Mouse (Mus musculus): ENCODE results near the gene Postn. TPM values are rescaled to one million over a fixed set of nuclear protein-coding genes. Genes with fewer than 3 reads are reported as not detected.

The Postn gene
- total RNA-seq, 1 experiment: 2.8 TPM

DNA sequence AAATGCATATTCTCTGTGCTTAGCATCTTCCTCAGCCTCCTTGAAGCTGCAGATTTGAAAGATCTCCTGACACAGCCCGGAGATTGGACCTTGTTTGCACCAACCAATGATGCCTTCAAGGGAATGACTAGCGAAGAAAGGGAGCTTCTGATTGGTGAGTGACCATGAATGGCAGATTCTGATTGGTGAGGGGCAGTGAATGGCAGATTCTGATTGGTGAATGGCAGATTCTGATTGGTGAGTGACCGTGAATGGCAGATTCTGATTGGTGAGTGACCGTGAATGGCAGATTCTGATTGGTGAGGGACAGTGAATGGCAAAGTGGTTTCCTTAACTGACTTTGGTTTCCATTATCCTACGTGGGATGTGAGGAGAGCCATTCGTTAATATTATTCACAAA is 15.1 kb downstream of the Postn start:
- TF ChIP-seq CHD2 (IDR thresholded peaks at IDR 0.05; ENCODE audit: low read depth, low read length) (peak; percentile 72; the same call in 1 of the 2 replicates), ZC3H11A (IDR thresholded peaks at IDR 0.05; ENCODE audit: borderline replicate concordance, low read depth, low read length) (no peak)

DNA sequence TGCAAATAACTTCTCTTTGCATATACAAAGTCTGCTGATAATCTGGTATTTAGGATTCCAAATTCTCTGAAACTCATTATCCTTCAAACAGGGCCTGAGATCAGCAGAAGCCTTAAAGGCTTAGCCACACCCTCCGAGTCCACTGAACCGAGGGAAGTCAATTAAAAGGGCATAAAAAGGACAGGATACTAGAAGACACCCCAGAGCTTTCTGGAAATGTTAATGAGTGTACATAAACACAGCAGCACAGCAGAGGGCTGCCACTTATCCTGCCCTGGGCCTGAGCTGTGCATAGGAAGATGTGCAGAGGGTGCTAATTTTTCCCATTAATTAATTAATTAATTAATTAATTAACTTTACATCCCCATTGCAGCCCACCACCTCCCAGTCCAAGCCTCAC is 16.7 kb downstream of the Postn start:
- no peak overlapping the region for H3K27ac ChIP-seq (ENCODE audit: insufficient read depth, low read depth, low read length, poor library complexity, severe bottlenecking)
- no peaks in the 10 kb centered on the region for H3K9me3 ChIP-seq (ENCODE audit: control insufficient read depth, insufficient read depth, low read depth, low read length)
- H3K36me3 ChIP-seq (ENCODE audit: control insufficient read depth, insufficient read depth, low read length, poor library complexity, severe bottlenecking): no peaks in the 10 kb centered on the region
- no peaks in the 10 kb centered on the region for H3K4me1 ChIP-seq (ENCODE audit: control insufficient read depth in 2 of 2, insufficient read depth in 2 of 2, low read length in 2 of 2, poor library complexity in 1 of 2)
- no peak overlapping the region for H3K4me3 ChIP-seq (ENCODE audit: insufficient read depth in 1 of 2, low read depth in 1 of 2, low read length in 2 of 2, poor library complexity in 1 of 2, severe bottlenecking in 1 of 2)
- DNase-seq (ENCODE audit: low read depth, low spot score): no peak
- TF ChIP-seq MAFK (IDR thresholded peaks at IDR 0.05; ENCODE audit: insufficient read depth, low read depth, low read length) (no peak), CHD2 (IDR thresholded peaks at IDR 0.05; ENCODE audit: low read depth, low read length) (no peak), ZC3H11A (IDR thresholded peaks at IDR 0.05; ENCODE audit: borderline replicate concordance, low read depth, low read length) (no peak), ZNF384 (IDR thresholded peaks at IDR 0.05; ENCODE audit: low read depth, low read length) (no peak), HCFC1 (IDR thresholded peaks at IDR 0.05; ENCODE audit: borderline replicate concordance, insufficient read depth, low read length) (no peak)
- in situ Hi-C loops (cut with MboI; ENCODE audit: low sequenced_read_pairs in 2 of 2, unreplicated experiment in 2 of 2): no loop called here
- no peak overlapping the region for H3K9ac ChIP-seq (ENCODE audit: insufficient read depth, low read depth, low read length, poor library complexity, severe bottlenecking)

More for the DNA sequence above, 15.1 kb downstream of the Postn start:
- DNase-seq (ENCODE audit: low read depth, low spot score): no peak
- H3K9me3 ChIP-seq (ENCODE audit: control insufficient read depth, insufficient read depth, low read depth, low read length): no peaks in the 10 kb centered on the region
- in situ Hi-C loops (cut with MboI; ENCODE audit: low sequenced_read_pairs in 2 of 2, unreplicated experiment in 2 of 2): no loop called here
- no peak overlapping the region for H3K9ac ChIP-seq (ENCODE audit: insufficient read depth, low read depth, low read length, poor library complexity, severe bottlenecking)
- no peaks in the 10 kb centered on the region for H3K36me3 ChIP-seq (ENCODE audit: control insufficient read depth, insufficient read depth, low read length, poor library complexity, severe bottlenecking)
- H3K4me1 ChIP-seq (ENCODE audit: control insufficient read depth in 2 of 2, insufficient read depth in 2 of 2, low read length in 2 of 2, poor library complexity in 1 of 2): no peaks in the 10 kb centered on the region
- H3K4me3 ChIP-seq (ENCODE audit: insufficient read depth in 1 of 2, low read depth in 1 of 2, low read length in 2 of 2, poor library complexity in 1 of 2, severe bottlenecking in 1 of 2): no peak overlapping the region
- H3K27ac ChIP-seq (ENCODE audit: insufficient read depth, low read depth, low read length, poor library complexity, severe bottlenecking): no peak overlapping the region

DNA sequence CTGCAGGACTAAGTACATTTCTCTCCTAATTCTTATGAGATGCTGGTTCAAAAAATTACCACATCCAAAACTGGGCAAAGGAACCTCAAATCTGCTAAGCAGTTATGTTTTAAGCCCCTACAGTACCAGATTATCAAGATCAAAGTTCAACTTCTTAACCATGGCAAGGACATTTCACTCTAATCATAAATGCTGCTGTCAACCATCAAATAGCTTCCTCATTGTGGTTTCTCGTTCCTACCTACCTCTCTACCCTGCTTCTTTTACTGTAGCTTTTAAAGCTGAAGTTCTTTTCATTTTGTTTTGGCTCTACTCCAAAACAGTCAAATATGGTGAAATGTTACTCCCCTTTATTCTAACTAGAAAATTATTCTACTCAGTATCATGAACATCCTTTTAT is 17.2 kb downstream of the Postn start:
- no peak for DNase-seq (ENCODE audit: low read depth, low spot score)
- in situ Hi-C loops (cut with MboI; ENCODE audit: low sequenced_read_pairs in 2 of 2, unreplicated experiment in 2 of 2): no loop called here
- no peak overlapping the region for H3K27ac ChIP-seq (ENCODE audit: insufficient read depth, low read depth, low read length, poor library complexity, severe bottlenecking)
- H3K9ac ChIP-seq (ENCODE audit: insufficient read depth, low read depth, low read length, poor library complexity, severe bottlenecking): no peak overlapping the region
- TF ChIP-seq CHD2 (IDR thresholded peaks at IDR 0.05; ENCODE audit: low read depth, low read length) (no peak), HCFC1 (IDR thresholded peaks at IDR 0.05; ENCODE audit: borderline replicate concordance, insufficient read depth, low read length) (no peak)
- no peaks in the 10 kb centered on the region for H3K36me3 ChIP-seq (ENCODE audit: control insufficient read depth, insufficient read depth, low read length, poor library complexity, severe bottlenecking)
- no peak overlapping the region for H3K4me3 ChIP-seq (ENCODE audit: insufficient read depth in 1 of 2, low read depth in 1 of 2, low read length in 2 of 2, poor library complexity in 1 of 2, severe bottlenecking in 1 of 2)
- no peaks in the 10 kb centered on the region for H3K9me3 ChIP-seq (ENCODE audit: control insufficient read depth, insufficient read depth, low read depth, low read length)
- no peaks in the 10 kb centered on the region for H3K4me1 ChIP-seq (ENCODE audit: control insufficient read depth in 2 of 2, insufficient read depth in 2 of 2, low read length in 2 of 2, poor library complexity in 1 of 2)

DNA sequence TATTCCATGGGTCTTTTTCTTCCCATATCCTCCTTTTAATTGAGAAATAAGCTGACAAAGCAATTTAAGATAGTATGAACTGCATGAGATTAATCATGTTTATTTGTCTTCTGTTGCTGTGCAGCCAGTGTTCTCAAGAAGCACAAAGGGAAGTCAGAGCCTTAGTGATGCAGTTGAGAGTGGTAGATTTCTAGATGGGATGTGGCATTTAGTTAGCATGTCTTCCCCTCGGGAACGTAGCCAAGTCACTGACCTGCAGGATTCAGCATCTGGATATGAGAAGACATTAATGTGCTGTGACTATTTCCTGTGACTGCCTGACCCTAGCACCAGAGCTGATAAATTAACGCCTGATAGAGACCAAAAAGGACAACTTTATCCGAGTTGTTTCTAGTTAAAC is 19.1 kb downstream of the Postn start:
- H3K9me3 ChIP-seq (ENCODE audit: control insufficient read depth, insufficient read depth, low read depth, low read length): no peaks in the 10 kb centered on the region
- TF ChIP-seq MAFK (IDR thresholded peaks at IDR 0.05; ENCODE audit: insufficient read depth, low read depth, low read length) (peak; percentile 47; the same call in 1 of the 2 replicates), HCFC1 (IDR thresholded peaks at IDR 0.05; ENCODE audit: borderline replicate concordance, insufficient read depth, low read length) (no peak)
- no peak overlapping the region for H3K27ac ChIP-seq (ENCODE audit: insufficient read depth, low read depth, low read length, poor library complexity, severe bottlenecking)
- H3K36me3 ChIP-seq (ENCODE audit: control insufficient read depth, insufficient read depth, low read length, poor library complexity, severe bottlenecking): no peaks in the 10 kb centered on the region
- no peak overlapping the region for H3K9ac ChIP-seq (ENCODE audit: insufficient read depth, low read depth, low read length, poor library complexity, severe bottlenecking)
- H3K4me3 ChIP-seq (ENCODE audit: insufficient read depth in 1 of 2, low read depth in 1 of 2, low read length in 2 of 2, poor library complexity in 1 of 2, severe bottlenecking in 1 of 2): no peak overlapping the region
- H3K4me1 ChIP-seq (ENCODE audit: control insufficient read depth in 2 of 2, insufficient read depth in 2 of 2, low read length in 2 of 2, poor library complexity in 1 of 2): no peaks in the 10 kb centered on the region
- in situ Hi-C loops (cut with MboI; ENCODE audit: low sequenced_read_pairs in 2 of 2, unreplicated experiment in 2 of 2): no loop called here
- no peak for DNase-seq (ENCODE audit: low read depth, low spot score)

DNA sequence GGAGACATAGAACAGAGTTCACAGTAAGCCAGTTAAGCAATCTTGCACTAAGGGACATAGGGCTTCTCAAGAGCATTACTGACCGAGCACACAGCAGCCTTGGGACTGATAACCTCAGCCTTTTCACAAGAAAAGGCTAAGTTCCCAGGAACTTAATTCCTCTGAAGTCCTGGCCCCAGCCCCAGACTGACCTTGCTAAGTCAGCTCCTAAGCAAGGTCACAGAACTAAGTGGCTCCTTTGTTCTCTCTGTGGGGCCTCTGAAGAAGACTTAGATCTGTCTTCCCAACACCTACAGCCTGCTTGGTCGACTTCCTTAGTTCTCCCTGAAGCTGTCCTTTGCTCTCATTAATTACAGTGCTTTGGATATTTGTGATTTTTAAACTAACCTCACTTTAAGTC is 38.4 kb downstream of the Postn start:
- no peak overlapping the region for H3K27ac ChIP-seq (ENCODE audit: insufficient read depth, low read depth, low read length, poor library complexity, severe bottlenecking)

More for the DNA sequence above, 38.4 kb downstream of the Postn start:
- Histone ChIP-seq H3K36me3 (ENCODE audit: control insufficient read depth, insufficient read depth, low read length, poor library complexity, severe bottlenecking) (no peaks in the 10 kb centered on the region), H3K4me1 (ENCODE audit: control insufficient read depth in 2 of 2, insufficient read depth in 2 of 2, low read length in 2 of 2, poor library complexity in 1 of 2) (no peaks in the 10 kb centered on the region), H3K9me3 (ENCODE audit: control insufficient read depth, insufficient read depth, low read depth, low read length) (no peaks in the 10 kb centered on the region), H3K4me3 (ENCODE audit: insufficient read depth in 1 of 2, low read depth in 1 of 2, low read length in 2 of 2, poor library complexity in 1 of 2, severe bottlenecking in 1 of 2) (no peak overlapping the region), H3K9ac (ENCODE audit: insufficient read depth, low read depth, low read length, poor library complexity, severe bottlenecking) (no peak overlapping the region)
- DNase-seq (ENCODE audit: low read depth, low spot score): peak; percentile 12
- in situ Hi-C loops (cut with MboI; ENCODE audit: low sequenced_read_pairs in 2 of 2, unreplicated experiment in 2 of 2): no loop called here
- TF ChIP-seq MAFK (IDR thresholded peaks at IDR 0.05; ENCODE audit: insufficient read depth, low read depth, low read length): no peak
- TF ChIP-seq ZC3H11A (IDR thresholded peaks at IDR 0.05; ENCODE audit: borderline replicate concordance, low read depth, low read length): no peak
- no peak for TF ChIP-seq ZNF384 (IDR thresholded peaks at IDR 0.05; ENCODE audit: low read depth, low read length)
- no peak for TF ChIP-seq CHD2 (IDR thresholded peaks at IDR 0.05; ENCODE audit: low read depth, low read length)
- no peak for TF ChIP-seq HCFC1 (IDR thresholded peaks at IDR 0.05; ENCODE audit: borderline replicate concordance, insufficient read depth, low read length)

Measured in ES-E14 (cell line).